Mouse (Mus musculus): ENCODE data around the gene Ppp1r27. TPM values are rescaled to one million over a fixed set of nuclear protein-coding genes. Genes with fewer than 3 reads are reported as not detected.

Gene Ppp1r27
- polyA plus RNA-seq, 1 experiment, result 0.12 TPM

DNA sequence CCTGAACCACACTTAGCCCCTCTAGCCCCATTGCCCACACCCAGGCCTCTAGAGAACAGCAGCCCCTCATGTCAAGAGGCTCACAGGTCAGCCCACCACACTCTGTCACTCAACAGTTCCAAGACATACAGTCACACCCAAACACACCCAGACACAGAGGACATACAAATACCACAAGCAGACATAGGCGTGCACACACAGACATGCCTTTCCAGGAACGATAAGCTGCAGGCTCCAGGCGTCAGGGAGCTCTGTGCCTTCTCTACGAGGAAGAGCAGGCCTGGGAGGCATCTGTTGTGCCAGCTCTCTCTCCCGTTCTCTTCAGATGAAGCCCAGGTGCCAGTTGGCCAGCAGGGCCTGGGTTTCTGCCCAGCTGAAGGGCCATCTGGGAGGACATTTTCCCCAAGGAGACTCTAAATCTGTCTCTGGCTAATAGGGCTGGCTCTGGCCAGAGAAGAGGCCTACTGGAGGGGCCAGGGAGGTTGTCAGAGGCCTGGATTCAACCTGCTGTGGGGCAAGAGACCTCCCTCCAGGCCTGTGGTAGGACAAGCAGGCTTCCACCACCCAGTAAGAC lies 29.9 kb downstream of the Ppp1r27 start:
- no peaks in the 10 kb centered on the region for H3K27me3 ChIP-seq (ENCODE audit: control insufficient read depth, insufficient read depth, insufficient read length)
- H3K4me3 ChIP-seq (ENCODE audit: insufficient read depth, poor library complexity, severe bottlenecking), result no peak overlapping the region
- no peaks in the 10 kb centered on the region for H3K79me3 ChIP-seq (ENCODE audit: low read depth)
- no peak overlapping the region for H3ac ChIP-seq (ENCODE audit: control insufficient read depth, insufficient read length, low read depth)
- H3K79me2 ChIP-seq (ENCODE audit: control insufficient read depth, insufficient read depth), result no peaks in the 10 kb centered on the region
- H3K36me3 ChIP-seq (ENCODE audit: control insufficient read depth, insufficient read depth), result no peaks in the 10 kb centered on the region
- TF ChIP-seq CEBPB (IDR thresholded peaks at IDR 0.05; ENCODE audit: low read depth) (no peak), MYOG (IDR thresholded peaks at IDR 0.05; ENCODE audit: control insufficient read depth, extremely low read depth, insufficient read length) (no peak)

- Histone ChIP-seq H3K36me3 (ENCODE audit: control insufficient read depth, insufficient read depth) (no peaks in the 10 kb centered on the region), H3ac (ENCODE audit: control insufficient read depth, insufficient read length, low read depth) (no peak overlapping the region), H3K4me3 (ENCODE audit: insufficient read depth, poor library complexity, severe bottlenecking) (no peak overlapping the region), H3K79me2 (ENCODE audit: control insufficient read depth, insufficient read depth) (no peaks in the 10 kb centered on the region), H3K27me3 (ENCODE audit: control insufficient read depth, insufficient read depth, insufficient read length) (no peaks in the 10 kb centered on the region), H3K79me3 (ENCODE audit: low read depth) (no peaks in the 10 kb centered on the region)
- TF ChIP-seq USF1 (IDR thresholded peaks at IDR 0.05; ENCODE audit: low read depth) (no peak), MYOG (IDR thresholded peaks at IDR 0.05; ENCODE audit: control insufficient read depth, extremely low read depth, insufficient read length) (no peak), FOSL1 (IDR thresholded peaks at IDR 0.05; ENCODE audit: insufficient read depth, low read length, poor library complexity, severe bottlenecking) (no peak), MAX (IDR thresholded peaks at IDR 0.05) (no peak), MYOD1 (IDR thresholded peaks at IDR 0.05; ENCODE audit: control insufficient read depth, insufficient read length, low read depth) (no peak), CEBPB (IDR thresholded peaks at IDR 0.05; ENCODE audit: low read depth) (no peak), CTCF (IDR thresholded peaks at IDR 0.05; ENCODE audit: control insufficient read depth, insufficient read depth, insufficient read length) (no peak)
Measured at GRCm38 (mm10) chr11:120520498-120520897, 30.4 kb downstream of the Ppp1r27 start.

GRCm38 (mm10) chr11:120519738-120520137 lies 31.2 kb downstream of the Ppp1r27 start:
- Histone ChIP-seq H3ac (ENCODE audit: control insufficient read depth, insufficient read length, low read depth) (no peak overlapping the region), H3K79me3 (ENCODE audit: low read depth) (no peaks in the 10 kb centered on the region), H3K27me3 (ENCODE audit: control insufficient read depth, insufficient read depth, insufficient read length) (no peaks in the 10 kb centered on the region), H3K79me2 (ENCODE audit: control insufficient read depth, insufficient read depth) (no peaks in the 10 kb centered on the region), H3K36me3 (ENCODE audit: control insufficient read depth, insufficient read depth) (no peaks in the 10 kb centered on the region), H3K4me3 (ENCODE audit: insufficient read depth, poor library complexity, severe bottlenecking) (no peak overlapping the region)
- TF ChIP-seq CTCF (IDR thresholded peaks at IDR 0.05; ENCODE audit: control insufficient read depth, insufficient read depth, insufficient read length) (no peak), MYOG (IDR thresholded peaks at IDR 0.05; ENCODE audit: control insufficient read depth, extremely low read depth, insufficient read length) (no peak), CEBPB (IDR thresholded peaks at IDR 0.05; ENCODE audit: low read depth) (no peak), FOSL1 (IDR thresholded peaks at IDR 0.05; ENCODE audit: insufficient read depth, low read length, poor library complexity, severe bottlenecking) (no peak), USF1 (IDR thresholded peaks at IDR 0.05; ENCODE audit: low read depth) (no peak), MAX (IDR thresholded peaks at IDR 0.05) (no peak), MYOD1 (IDR thresholded peaks at IDR 0.05; ENCODE audit: control insufficient read depth, insufficient read length, low read depth) (no peak)

DNA sequence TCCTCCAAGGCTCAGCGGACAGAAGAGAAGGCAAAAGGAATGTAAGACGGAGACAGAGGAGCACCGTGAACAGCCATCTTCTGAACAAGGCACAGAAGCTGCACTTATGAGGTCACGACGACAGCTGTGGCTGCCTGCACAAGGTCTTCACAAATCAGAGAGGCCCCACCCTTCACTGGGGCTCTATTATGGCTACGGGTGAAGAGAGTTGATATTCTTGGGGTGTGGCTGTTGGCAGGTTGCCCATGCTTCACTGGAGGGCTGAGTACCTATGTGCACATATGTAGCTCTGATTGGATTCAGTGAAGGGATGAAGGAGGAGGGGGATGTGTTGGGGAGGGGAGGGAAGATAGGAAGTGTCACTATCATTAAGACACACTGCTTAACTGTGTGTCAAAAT lies 32.4 kb downstream of the Ppp1r27 start:
- Histone ChIP-seq H3K36me3 (ENCODE audit: control insufficient read depth, insufficient read depth) (no peaks in the 10 kb centered on the region), H3K79me3 (ENCODE audit: low read depth) (no peaks in the 10 kb centered on the region), H3K4me3 (ENCODE audit: insufficient read depth, poor library complexity, severe bottlenecking) (no peak overlapping the region), H3ac (ENCODE audit: control insufficient read depth, insufficient read length, low read depth) (no peak overlapping the region), H3K79me2 (ENCODE audit: control insufficient read depth, insufficient read depth) (no peaks in the 10 kb centered on the region), H3K27me3 (ENCODE audit: control insufficient read depth, insufficient read depth, insufficient read length) (no peaks in the 10 kb centered on the region)
- TF ChIP-seq USF1 (IDR thresholded peaks at IDR 0.05; ENCODE audit: low read depth) (no peak), CTCF (IDR thresholded peaks at IDR 0.05; ENCODE audit: control insufficient read depth, insufficient read depth, insufficient read length) (no peak), MYOG (IDR thresholded peaks at IDR 0.05; ENCODE audit: control insufficient read depth, extremely low read depth, insufficient read length) (no peak), CEBPB (IDR thresholded peaks at IDR 0.05; ENCODE audit: low read depth) (no peak), FOSL1 (IDR thresholded peaks at IDR 0.05; ENCODE audit: insufficient read depth, low read length, poor library complexity, severe bottlenecking) (no peak), MAX (IDR thresholded peaks at IDR 0.05) (no peak), MYOD1 (IDR thresholded peaks at IDR 0.05; ENCODE audit: control insufficient read depth, insufficient read length, low read depth) (no peak)

DNA sequence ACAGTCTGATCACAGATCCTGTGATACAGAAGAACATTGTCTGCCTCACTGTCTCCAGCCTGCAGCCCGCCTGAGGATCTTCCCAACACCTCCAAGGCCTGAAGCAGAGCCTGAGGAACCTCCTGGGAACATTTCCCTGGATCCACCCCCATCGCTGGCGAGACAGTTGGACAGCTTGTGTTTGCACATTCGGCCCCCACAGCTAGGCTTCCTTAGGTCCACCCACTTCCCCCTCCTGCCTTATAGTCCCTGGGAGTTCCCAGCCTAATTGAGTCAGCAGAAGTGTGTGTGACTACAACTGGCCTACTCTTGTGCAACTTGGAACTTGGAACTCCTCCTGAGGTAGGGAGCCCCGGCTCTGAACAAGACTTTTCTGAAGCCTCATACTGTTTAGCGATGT lies 32.9 kb downstream of the Ppp1r27 start:
- H3K4me3 ChIP-seq (ENCODE audit: insufficient read depth, poor library complexity, severe bottlenecking), result no peak overlapping the region
- no peaks in the 10 kb centered on the region for H3K79me3 ChIP-seq (ENCODE audit: low read depth)
- no peaks in the 10 kb centered on the region for H3K27me3 ChIP-seq (ENCODE audit: control insufficient read depth, insufficient read depth, insufficient read length)
- no peak overlapping the region for H3ac ChIP-seq (ENCODE audit: control insufficient read depth, insufficient read length, low read depth)
- no peaks in the 10 kb centered on the region for H3K79me2 ChIP-seq (ENCODE audit: control insufficient read depth, insufficient read depth)
- TF ChIP-seq CTCF (IDR thresholded peaks at IDR 0.05; ENCODE audit: control insufficient read depth, insufficient read depth, insufficient read length), result no peak
- TF ChIP-seq MAX (IDR thresholded peaks at IDR 0.05), result no peak
- TF ChIP-seq MYOD1 (IDR thresholded peaks at IDR 0.05; ENCODE audit: control insufficient read depth, insufficient read length, low read depth), result no peak
- TF ChIP-seq FOSL1 (IDR thresholded peaks at IDR 0.05; ENCODE audit: insufficient read depth, low read length, poor library complexity, severe bottlenecking), result no peak
- TF ChIP-seq CEBPB (IDR thresholded peaks at IDR 0.05; ENCODE audit: low read depth), result peak; percentile 59
- H3K36me3 ChIP-seq (ENCODE audit: control insufficient read depth, insufficient read depth), result no peaks in the 10 kb centered on the region

- Histone ChIP-seq H3K79me2 (ENCODE audit: control insufficient read depth, insufficient read depth) (no peaks in the 10 kb centered on the region), H3K27me3 (ENCODE audit: control insufficient read depth, insufficient read depth, insufficient read length) (no peaks in the 10 kb centered on the region), H3K36me3 (ENCODE audit: control insufficient read depth, insufficient read depth) (no peaks in the 10 kb centered on the region), H3ac (ENCODE audit: control insufficient read depth, insufficient read length, low read depth) (no peak overlapping the region), H3K4me3 (ENCODE audit: insufficient read depth, poor library complexity, severe bottlenecking) (no peak overlapping the region), H3K79me3 (ENCODE audit: low read depth) (no peaks in the 10 kb centered on the region)
- TF ChIP-seq FOSL1 (IDR thresholded peaks at IDR 0.05; ENCODE audit: insufficient read depth, low read length, poor library complexity, severe bottlenecking), result no peak
- no peak for TF ChIP-seq MAX (IDR thresholded peaks at IDR 0.05)
- no peak for TF ChIP-seq CEBPB (IDR thresholded peaks at IDR 0.05; ENCODE audit: low read depth)
- no peak for TF ChIP-seq MYOD1 (IDR thresholded peaks at IDR 0.05; ENCODE audit: control insufficient read depth, insufficient read length, low read depth)
Measured at GRCm38 (mm10) chr11:120517147-120517546, 33.8 kb downstream of the Ppp1r27 start.

Measured in C2C12 (cell line).